Mouse (Mus musculus) embryo, embryonic 10.5 days (tissue): ENCODE results near the gene Nedd9.
A peak's percentile ranks its signal among the peaks of the same experiment; 100 is the strongest.

ENCODE experiments used
- DNase-seq: peaks from one replicate; pipeline ENCODE4 v3.0.0-alpha.2; 2015; ENCODE audit warnings: low spot score

Nedd9 gene

GRCm38 (mm10) chr13:41486606-41487408 lies at the start of gene Nedd9:
Gene Nedd9 (minus strand): TSS chr13:41487362.
- no peak for DNase-seq

DNA sequence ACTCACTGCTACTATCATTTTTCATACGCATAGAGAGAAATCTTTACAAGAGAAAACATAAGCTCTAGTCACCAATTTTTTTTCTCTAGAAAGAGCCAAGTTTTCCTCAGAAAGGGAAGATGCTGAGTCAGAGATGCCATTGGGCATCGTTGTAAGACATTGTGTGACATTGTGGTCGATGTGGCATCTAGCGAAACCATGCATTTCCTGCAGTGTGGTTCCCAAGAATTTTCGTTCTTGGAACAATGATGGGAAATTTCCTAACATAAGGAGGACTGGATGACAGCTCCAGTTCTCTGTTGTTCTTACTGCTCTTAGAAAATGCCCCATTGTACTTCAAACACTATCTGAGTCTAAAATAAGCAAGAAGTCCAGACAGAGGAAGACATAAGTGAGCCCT lies 45.5 kb upstream of the Nedd9 start:
- DNase-seq, result no peak

- DNase-seq, result no peak
These were observed 43.2 kb upstream of the Nedd9 start for GRCm38 (mm10) chr13:41530326-41530725.

DNA sequence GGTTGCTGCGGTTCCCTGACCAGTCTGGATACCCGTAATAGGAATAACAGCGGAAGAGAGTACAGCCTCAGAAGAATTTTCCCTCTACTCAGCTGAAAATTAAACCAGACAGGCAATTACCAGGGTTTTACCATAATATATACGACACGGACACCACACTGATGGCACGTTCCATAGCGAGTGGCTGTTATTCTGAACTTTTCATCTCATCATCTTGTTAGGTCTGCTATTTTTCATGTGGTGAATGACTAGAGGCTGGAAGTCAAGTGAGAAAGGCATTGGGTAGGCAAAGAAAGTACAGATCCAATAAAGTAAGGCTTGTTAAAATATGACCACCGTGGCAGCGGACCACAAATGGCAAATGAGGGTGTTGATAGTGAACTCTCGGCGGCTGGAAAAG lies 37.0 kb upstream of the Nedd9 start:
- no peak for DNase-seq

DNA sequence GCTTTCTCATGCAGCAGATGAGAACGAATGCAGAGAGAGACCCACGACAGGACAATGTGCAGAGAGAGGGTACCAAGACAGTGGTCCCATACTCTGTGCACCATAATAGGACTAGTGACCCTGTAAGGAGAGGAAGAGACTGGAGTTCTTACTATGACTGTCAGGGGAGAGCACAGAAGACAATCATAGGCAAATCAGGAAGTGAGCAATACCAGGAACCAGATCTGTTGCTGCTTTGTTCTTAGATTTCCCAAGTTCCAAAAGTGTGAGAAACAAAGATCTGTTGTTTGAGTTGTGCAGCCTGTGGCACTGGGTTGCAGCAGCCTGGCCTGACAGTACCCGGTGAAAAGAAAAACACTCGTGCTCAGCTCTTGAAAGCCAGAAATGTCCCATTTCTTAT lies 34.1 kb upstream of the Nedd9 start:
- no peak for DNase-seq

- no peak for DNase-seq
These were observed 33.5 kb upstream of the Nedd9 start for GRCm38 (mm10) chr13:41520549-41521161.

- DNase-seq, result no peak
These were observed 32.6 kb upstream of the Nedd9 start for GRCm38 (mm10) chr13:41519792-41520191.

GRCm38 (mm10) chr13:41517193-41517592 lies 30.0 kb upstream of the Nedd9 start:
- DNase-seq, result no peak

DNA sequence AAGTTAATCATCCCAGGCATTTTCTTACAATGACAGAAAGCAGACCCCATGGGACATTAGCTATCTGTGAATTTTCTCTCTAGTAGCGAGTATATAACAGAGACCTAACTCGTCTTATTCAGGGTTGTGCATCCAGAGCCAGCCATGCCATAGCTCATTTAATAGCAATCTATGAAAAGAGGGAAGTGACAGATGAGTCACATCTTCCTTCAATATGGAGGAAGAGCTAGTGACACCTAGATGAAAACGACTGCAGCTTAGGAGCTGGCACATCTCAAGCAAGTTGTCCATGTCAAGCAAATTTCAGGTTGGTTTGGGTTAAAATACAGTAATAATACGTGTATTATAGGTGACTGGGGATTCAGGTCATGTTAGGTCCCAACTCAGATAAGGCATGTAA lies 28.6 kb upstream of the Nedd9 start:
- no peak for DNase-seq

DNA sequence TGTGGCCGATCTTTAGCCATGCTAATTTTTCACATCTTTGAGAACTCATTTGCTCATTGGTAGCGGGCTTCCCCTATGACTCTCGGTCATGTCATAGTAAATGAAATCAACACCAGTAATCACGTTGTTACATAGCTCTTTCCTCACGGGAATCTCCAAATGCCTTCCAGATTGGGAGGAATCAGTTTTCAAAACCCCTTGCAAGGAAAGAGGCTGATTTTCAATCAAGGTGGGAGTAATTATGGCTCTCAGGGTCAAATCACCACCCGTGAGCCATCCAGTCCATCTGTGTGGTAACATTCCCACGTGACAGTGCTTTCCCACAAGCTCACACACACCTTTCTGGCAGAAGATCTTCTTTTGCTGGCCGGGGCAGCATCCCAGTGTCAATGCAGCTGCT lies 27.8 kb upstream of the Nedd9 start:
- DNase-seq, result peak; percentile 81

GRCm38 (mm10) chr13:41513456-41513855 lies 26.3 kb upstream of the Nedd9 start:
- no peak for DNase-seq

DNA sequence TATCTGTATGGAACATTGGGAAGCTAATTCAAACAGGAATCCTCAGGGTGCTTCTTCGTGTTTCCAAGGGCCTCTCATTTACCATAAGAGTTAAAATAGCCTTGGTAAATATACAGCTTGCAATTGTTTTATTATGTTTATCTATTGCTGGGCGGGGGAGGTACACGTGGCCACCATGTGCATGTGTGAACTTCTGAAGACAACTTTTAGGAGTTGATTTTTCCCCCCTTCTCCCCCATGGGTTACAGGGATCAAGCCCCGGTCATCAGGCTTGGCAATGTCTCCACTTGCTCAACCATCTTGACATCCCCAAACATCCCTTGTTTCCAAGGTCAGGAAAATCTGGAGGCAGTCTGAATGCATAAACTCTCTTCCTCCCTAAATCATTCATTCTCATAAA lies 25.1 kb upstream of the Nedd9 start:
- no peak for DNase-seq

- peak; percentile 44 for DNase-seq
These were observed 23.7 kb upstream of the Nedd9 start for GRCm38 (mm10) chr13:41510631-41511419.

DNA sequence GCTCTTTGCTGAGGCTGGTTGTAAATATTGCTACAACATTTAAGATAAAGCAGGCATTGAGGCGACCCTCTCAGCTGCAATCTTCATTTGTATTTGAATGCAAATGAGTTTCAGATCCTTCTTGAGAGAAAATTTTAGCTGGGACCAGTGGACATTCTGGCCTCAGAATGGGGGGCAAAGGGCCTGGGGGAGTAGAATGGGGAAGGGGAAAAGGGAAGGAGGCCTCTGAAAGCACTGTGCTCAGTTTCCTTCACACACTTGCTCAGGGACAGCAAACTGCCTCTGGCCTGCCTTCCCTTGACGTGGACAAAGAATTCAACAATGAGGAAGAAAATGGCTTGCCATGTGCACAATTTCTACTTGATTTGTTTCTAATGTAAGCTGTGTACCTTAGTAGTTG lies 18.4 kb upstream of the Nedd9 start:
- no peak for DNase-seq

- DNase-seq, result no peak
These were observed 17.8 kb upstream of the Nedd9 start for GRCm38 (mm10) chr13:41504997-41505396.

DNA sequence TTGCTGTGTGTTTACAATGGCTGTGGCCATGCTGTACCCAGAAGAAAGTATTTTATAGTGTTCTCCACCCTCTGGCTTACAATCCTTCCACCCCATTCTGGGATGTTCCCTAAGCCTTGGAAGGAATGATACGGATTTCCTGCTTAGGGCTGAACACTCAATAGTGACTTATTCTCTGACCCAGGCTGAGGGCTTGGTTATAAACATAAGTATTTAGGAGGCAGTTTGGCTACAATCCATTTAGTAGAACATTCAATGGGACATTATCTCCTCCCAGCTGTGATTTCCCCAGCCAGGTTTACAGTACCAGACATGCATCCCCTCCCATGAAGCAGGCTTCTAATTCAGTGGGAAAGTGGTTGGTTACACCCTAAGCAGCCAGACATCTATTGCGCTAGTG lies 17.3 kb upstream of the Nedd9 start:
- no peak for DNase-seq

DNA sequence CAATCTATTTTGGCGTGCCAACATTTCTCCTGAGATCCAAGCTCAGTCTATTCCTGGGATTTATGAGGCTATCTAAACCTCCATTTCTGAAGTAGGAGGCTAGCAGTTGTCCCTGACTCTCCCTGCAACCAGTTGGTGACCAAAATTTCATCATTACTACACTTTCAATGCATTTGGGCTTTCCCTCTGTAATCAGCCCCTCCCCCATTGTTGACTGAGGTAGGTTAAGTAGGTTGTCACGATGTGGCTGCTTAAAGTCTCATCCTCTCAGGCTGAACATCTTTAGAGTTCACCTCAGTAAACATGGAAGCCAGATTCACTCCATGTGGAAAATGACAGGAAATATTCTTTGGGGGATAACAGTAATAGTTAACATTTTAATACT lies 15.7 kb upstream of the Nedd9 start:
- DNase-seq, result no peak

DNA sequence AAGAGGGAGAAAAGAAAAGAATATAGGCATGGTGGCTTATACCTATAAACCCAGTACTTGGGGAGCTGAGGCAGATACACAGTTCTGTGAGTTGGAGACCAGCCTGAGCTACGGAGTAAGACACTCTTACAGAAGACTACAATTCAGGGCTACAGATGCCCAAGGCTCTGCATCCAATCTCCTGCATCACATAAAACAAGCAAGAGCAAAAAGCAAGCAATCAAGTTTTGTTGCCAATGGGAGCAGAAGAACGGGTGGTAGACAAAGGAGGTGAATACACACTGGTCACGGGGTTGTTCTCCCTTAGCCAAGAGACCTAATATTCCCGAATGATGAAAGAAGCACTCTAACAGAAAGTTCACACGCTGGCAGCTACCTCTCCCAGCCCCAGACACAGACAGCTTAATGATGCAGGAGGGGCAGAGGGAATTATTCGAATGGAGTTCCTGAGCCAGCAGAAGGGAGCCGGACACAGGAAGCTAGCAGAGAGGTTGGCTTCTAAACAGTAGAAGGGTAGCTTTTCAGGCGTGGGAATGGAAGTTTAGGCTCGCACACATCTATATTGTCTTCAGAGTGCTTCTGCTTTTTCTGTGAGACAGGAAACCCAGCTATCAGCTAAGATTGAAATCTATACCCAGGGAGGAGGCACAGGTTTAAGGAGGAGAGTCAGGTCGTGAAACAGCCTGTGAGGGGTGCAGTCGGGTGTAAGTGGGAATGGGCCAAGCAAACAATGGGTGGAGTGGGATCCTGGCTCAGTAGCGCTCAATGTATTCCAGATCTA lies 15.2 kb upstream of the Nedd9 start:
- no peak for DNase-seq

DNA sequence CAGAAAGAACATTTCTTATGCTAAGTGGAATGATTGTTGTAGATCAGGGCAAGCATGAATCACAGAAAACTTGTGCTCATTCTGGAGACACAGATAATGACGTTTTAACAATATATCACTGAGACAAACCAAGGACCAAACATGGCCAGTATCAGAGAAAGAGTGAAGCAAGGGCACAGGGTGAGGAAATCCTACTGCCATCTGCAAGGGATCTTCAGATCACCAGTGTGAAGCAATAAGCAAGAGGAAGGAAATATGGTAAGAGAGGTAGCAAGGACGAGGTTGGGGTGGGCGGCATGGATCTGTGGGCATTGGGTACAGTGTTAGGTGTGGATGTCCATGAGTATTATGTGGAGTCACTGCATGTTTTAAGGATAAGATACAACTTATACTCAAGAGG lies 13.6 kb upstream of the Nedd9 start:
- no peak for DNase-seq

GRCm38 (mm10) chr13:41498611-41499121 lies 11.5 kb upstream of the Nedd9 start:
- no peak for DNase-seq

DNA sequence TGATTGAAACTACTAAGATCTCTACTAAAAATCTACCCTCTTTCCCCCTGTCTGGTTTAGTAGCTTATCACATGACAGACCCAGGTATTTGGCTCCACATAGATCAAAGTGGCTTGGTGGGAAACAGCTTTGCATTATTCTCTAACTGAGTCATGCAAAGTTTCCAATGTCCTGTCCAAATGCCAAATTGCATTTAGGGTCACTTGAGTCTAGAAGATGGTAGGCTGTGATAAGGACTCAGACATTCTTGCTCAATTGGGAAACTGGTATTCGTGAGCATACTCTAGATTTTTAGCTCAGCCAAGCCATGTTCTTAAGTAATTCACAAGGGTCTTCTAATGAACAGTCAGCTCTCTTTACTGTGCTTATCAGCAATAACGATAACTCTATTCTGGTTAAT lies 7.5 kb upstream of the Nedd9 start:
- DNase-seq, result no peak
